Mouse (Mus musculus) adrenal gland, postnatal 36 days (tissue): ENCODE results near the gene Slc25a16. TPM values are rescaled to one million over a fixed set of nuclear protein-coding genes. Genes with fewer than 3 reads are reported as not detected.
A peak's percentile ranks its signal among the peaks of the same experiment; 100 is the strongest.
"Not testable (repeated sequence)": the region's sequence is repeated elsewhere in the genome, so short reads cannot be mapped to it uniquely, and the experiment has no call there.

Experiments
- DNase-seq, 2 experiments: peaks; one replicate each; pipeline ENCODE4 v3.0.0; 2021; ENCODE audit warnings: mixed read lengths in 1 of 2
- total RNA-seq, 2 experiments: library from RNA; stranded (reverse); gene quantifications; 2 replicates each; pipeline ENCODE4 v1.2.3; 2021

Slc25a16 gene
- total RNA-seq, 2 experiments from 2014 or later = 33.5 to 49.0 TPM

DNA sequence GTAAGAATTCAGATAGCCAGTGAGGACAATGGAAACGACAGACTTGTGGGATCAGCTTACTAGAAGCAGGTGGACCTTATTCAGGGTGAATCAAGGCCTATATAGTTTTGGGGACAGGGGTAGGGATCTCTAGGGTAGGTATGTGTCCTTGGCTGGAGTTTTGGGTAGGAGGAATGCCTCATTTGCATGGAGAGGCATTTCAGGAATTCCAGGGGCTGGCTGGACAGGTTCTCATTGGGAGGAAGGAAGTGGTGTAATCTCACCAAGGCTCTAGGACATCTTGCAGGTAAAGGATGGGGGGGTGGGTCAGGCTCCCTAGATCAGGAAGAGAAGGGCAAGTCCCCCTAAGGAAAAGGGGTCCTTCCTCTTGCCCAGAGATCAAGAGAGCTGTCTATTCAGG, 17.6 kb upstream of the Slc25a16 start:
- DNase-seq = no peak

DNA sequence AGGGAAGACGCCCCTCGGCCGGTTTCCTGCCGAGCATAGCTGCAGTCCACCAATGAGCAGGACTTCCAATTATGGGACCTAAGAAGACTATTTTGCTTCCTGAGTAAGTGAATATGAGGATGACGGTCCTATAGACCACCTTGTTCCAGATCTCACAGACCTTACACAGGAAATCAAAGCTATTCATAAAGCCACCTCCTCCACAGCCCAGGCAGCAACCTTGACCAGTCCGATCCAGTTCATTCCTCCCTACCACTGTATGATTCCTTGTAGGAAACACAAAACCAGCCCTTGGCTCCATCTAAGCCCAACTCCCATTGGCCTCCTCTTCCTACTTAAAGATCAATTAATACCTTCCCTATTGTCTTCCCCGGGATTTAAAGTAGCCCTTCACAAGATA, 14.1 kb upstream of the Slc25a16 start:
- DNase-seq = no peak

DNA sequence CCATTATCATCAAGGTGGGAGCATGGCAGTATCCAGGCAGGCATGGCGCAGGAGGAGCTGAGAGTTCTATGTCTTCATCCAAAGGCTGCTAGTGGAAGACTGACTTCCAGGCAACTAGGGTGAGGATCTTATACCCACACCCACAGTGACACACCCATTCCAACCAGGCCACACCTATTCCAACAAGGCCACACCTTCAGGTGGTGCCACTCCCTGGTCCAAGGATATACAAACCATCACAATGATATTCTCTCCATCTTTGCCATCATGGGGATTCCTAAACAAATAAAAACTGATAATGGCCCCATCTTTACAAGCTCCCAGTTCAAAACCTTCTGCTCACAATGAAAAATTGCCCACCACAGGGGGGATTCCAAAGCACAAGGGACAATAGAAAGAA, 11.5 kb upstream of the Slc25a16 start, which contains the start of gene Tet1:
Gene Tet1, minus strand, starts transcription at position 101 of the 400 bp plus-strand sequence.
- not testable (repeated sequence) for DNase-seq

DNA sequence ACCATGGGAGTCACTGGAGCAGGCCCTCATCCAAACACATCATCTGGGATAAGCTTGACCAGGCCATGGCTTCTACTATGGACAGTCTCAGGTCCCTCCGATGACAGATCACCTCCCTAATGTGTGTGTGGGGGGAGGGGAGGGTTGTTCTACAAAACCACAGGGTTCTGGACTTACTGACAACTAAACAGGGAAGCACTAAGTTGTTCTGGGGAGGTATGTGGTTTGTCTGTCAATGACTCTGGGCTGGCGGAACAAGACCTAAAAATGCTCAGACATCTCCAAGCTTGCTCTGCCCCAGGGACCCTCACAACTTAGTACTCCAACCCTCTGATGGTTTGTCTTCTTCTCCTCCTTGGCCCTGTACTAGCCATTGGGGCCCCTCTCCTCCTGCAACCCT, 9.3 kb upstream of the Slc25a16 start:
- no peak for DNase-seq

GRCm38 (mm10) chr10:62918985-62919384, 1.4 kb upstream of the Slc25a16 start:
- DNase-seq = no peak

- no peak for DNase-seq
Observed at GRCm38 (mm10) chr10:62920766-62921156, 328 bp downstream of the Slc25a16 start.

GRCm38 (mm10) chr10:62924096-62924635, 3.7 kb downstream of the Slc25a16 start:
- no peak for DNase-seq

DNA sequence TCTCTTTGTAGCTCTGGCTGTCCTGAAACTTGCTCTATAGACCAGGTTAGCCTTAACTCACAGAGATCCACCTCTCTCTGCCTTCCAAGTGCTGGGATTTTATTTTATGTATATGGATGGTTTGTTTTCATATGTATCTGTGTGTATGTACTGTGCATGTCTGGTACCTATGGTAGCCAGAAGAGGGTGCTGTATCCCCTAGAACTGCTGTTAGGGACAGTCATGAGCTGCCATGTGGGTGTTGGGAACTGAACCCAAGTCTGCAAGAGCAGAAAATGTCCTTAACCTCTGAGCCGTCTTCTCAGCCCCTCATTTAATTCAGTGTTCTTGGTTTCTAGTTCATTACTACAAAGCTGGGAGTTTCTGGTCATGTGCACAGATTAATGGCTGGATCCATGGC, 11.9 kb downstream of the Slc25a16 start:
- no peak for DNase-seq

GRCm38 (mm10) chr10:62944975-62945580, 24.6 kb downstream of the Slc25a16 start:
- DNase-seq = no peak

GRCm38 (mm10) chr10:62946738-62947471, 26.5 kb downstream of the Slc25a16 start, which contains the start of gene Dna2:
Dna2 (plus strand) TSS chr10:62947026.
- DNase-seq = peak; percentile 82 to 87

DNA sequence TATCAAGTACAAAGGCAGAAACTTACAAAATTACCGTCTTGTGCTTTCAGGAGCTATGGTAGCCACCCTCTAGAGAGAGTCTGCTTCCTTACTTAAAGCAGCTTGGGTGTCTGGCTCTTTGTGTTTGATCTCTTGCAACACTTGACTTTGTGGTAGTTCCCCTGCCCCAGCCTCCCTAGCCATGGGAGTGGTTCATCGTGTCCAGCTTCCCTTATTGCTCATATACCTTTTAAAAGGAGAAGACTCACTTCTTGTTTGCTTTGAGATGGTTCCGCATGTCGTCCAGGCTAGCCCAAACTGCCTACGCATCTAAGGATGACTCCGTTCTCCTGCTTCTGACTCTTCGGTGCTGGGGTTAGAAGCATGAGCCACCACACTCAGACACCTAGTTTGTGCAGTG, 28.1 kb downstream of the Slc25a16 start:
- no peak for DNase-seq

GRCm38 (mm10) chr10:62963956-62964355, 43.5 kb downstream of the Slc25a16 start:
- DNase-seq = no peak

DNA sequence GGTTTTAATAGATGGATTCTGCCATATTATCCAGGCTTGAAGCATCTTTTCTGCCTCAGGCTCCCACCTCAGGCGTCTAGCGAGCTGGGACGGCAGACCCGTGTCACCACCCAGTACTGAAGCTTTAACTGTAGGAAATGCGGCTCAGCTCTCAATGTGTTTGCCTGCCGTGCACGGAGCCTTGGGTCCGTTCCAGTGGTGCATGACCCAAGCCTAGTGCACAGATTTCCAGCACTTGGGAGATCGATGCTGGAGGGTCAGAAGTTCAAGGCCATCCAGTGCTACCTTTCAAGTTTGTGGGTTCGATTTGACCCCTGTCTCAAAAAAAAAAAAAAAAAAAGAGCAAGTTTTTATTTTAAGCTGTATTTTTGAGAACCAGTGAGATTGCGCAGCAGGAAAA, 45.4 kb downstream of the Slc25a16 start:
- peak in 1 of 2 experiments; percentile 26 for DNase-seq

DNA sequence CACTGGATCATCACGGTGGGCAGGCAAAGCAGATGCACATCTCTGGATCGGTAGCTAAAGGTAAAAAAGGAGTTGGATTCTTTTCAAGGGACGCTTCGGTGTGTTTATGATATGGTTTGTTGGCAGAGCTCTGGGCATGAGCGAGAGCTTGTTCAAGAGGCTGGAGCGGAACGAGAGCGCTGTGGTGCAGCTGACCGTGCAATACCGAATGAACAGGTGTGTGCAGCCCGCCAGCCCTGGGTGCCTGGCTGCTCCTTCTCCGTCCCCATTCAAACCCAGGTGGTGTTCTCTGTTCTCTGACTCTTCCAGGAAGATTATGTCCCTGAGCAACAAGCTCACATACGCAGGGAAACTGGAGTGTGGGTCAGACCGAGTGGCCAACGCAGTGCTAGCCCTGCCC, 45.9 kb downstream of the Slc25a16 start:
- DNase-seq = no peak

DNA sequence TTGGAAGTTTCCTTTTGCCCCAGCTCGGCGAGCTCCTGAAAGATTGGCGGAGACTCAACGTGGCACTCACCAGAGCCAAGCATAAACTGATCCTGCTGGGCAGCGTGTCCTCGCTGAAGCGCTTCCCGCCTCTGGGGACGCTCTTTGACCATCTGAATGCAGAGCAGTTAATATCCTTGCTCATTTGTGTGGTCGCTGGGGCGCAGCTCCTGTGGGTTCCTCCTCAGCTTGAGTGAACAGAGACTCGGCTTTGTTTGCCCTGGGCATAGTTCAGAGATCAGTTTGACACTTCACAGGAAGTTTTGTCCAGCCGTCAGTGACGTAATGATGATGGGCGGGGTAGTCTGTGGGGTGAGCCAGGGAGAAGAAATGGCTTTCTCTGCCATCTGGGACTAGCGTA, 51.4 kb downstream of the Slc25a16 start:
- DNase-seq = no peak

DNA sequence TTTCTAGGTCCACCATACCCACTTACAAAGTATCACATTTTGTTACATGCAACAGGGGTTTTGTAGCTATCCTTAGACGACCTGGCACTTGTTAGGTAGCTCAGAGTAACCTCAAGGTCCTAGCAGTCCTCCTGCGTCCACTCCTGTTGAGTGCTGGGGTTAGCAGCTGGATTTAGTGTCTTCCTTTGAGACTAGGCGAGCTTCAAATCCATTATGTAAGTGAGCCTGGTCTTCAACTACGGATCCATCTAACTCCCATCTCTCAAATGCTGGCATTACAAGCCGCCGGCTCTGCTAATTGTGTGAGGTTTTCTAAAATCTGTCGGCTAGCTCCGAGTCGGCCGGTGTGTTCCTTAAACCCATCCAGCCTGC, 59.2 kb downstream of the Slc25a16 start:
- no peak for DNase-seq

DNA sequence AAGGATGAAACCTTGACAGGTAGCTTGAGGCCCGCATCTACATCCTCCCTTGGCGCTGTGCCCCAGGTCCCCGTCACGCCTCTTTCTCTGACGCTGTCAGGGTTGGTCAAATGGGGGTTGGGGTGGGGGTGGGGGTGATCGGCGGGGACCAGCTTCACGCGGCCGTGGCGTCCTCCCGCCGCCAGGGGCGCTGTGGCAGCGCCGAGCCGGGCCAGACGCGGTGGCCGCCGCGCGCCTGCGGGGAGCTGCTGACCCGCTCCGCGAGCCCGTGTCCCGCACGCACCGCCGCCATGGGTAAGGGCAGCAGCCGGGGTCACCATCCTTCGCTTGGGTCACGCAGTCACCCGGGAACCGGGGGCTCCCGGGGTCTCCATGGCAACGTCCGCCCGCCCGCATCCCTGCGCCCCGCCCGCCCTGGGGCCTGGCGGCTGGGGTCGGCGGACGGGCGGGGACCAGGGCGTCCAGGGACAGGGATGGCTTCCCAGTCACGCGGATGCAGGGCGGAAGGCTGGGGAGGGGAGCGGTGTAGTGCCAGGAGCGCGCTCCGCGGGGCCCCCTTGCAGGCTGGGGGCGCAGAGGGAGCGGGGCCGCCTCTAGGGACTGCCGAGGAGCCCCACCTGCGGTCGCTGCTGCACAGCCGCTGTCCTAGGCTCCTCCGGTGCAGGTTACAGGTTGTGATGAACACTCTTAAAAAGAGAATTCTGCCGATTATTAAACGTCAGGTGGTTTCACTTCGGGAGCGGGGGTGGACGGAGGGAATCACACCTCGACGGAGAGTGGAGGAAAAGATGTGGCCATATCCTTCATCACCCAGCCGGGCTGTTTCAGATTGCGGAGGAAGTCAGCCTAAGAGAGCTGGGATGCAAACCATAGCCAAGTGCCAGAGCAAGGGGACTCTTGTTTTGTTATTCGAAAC, 59.9 kb downstream of the Slc25a16 start, which contains the start of gene Rufy2:
Gene Rufy2, plus strand, starts transcription at position 185 of the 916 bp plus-strand sequence.
- DNase-seq = peak; percentile 82 to 91

GRCm38 (mm10) chr10:62984072-62984471, 63.6 kb downstream of the Slc25a16 start:
- no peak for DNase-seq

GRCm38 (mm10) chr10:62984495-62984894, 64.1 kb downstream of the Slc25a16 start:
- no peak for DNase-seq

DNA sequence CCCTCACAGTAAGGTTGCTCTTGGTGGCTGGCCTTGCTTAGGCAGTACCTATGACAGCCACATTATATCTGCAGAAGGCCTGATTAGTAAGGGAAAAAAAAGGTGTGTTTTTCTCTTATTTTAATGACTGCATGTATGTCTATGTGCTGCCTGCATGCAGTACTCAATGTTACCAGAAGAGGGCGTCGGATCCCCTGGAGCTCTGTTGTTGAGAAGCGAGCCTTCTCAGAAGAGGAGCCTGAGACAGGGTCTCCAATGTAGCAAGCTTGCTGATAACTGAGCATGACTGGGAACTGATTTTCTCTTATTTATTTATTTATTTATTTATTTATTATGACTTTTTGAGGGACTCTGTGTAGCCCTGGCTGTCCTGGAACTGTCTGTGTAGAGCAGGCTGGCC, 66.9 kb downstream of the Slc25a16 start:
- peak in 1 of 2 experiments; percentile 27 for DNase-seq

DNA sequence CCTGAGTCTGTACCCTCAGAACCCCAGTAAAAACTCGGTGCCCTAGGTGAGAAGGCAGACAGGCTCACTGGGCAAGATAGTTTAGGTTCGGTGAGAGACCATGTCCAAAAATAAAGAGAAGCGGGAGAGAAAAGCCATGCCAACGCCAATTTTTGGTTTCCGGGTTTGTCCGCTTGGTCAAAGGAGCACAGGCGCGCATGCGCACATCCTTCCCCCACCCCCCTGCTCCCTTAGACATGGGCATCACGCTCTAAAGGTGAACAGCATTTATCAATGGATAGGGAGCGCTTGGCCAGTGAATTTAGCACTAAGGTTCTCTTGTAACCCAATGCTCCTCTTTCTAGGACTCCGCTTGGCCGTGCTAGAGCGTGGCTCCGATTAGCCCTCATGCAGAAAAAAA, 70.2 kb downstream of the Slc25a16 start:
- no peak for DNase-seq

DNA sequence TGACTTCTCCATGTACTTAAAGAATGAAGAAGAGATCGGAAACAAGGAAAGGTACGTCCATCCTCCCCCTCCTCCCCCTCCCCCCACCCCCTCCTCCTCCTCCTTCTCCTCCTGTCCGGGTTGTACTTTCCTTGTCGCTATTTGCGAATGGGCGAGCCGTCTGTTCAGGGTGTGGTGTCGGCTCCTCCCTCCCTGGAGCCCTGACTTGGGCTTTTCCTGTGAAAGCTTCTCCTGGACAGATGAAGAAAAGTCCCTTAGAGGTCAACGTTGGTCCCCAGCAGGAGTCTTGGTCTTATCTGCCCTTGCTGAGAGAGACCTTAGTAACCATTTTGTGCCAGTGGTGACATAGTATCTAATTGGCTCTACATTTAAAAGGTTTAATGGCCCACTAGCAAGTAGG, 73.6 kb downstream of the Slc25a16 start:
- DNase-seq = no peak
